Mouse (Mus musculus) C2C12 (cell line): ENCODE measurements at regions not wholly inside any gene's neighbourhood (a gene's known extent, or its start where the extent isn't known, plus 50 kb on each side); places are given as distances from the start of the nearest gene placed in this dataset.

Source experiments
- CTCF ChIP-seq: IDR thresholded peaks from one replicate; pipeline ENCODE4 v1.5.1; 2011; ENCODE audit not compliant: control insufficient read depth, insufficient read depth, insufficient read length
- FOSL1 ChIP-seq: IDR thresholded peaks from one replicate; pipeline ENCODE4 v1.8.0; 2011; ENCODE audit warnings: mild to moderate bottlenecking, low read length; ENCODE audit not compliant: poor library complexity, insufficient read depth, severe bottlenecking
- MAX ChIP-seq: IDR thresholded peaks from one replicate; pipeline ENCODE4 v1.6.1; 2011; ENCODE audit warnings: mild to moderate bottlenecking, control low read depth
- MYOD1 ChIP-seq: IDR thresholded peaks from one replicate; pipeline ENCODE4 v1.6.1; 2011; ENCODE audit warnings: low read depth; ENCODE audit not compliant: control insufficient read depth, insufficient read length
- MYOG ChIP-seq: IDR thresholded peaks from one replicate; pipeline ENCODE4 v1.6.1; 2011; ENCODE audit not compliant: control insufficient read depth, insufficient read length; ENCODE audit errors: extremely low read depth
- USF1 ChIP-seq: IDR thresholded peaks from one replicate; pipeline ENCODE4 v1.6.1; 2011; ENCODE audit warnings: low read depth, mild to moderate bottlenecking, control low read depth, moderate library complexity

DNA sequence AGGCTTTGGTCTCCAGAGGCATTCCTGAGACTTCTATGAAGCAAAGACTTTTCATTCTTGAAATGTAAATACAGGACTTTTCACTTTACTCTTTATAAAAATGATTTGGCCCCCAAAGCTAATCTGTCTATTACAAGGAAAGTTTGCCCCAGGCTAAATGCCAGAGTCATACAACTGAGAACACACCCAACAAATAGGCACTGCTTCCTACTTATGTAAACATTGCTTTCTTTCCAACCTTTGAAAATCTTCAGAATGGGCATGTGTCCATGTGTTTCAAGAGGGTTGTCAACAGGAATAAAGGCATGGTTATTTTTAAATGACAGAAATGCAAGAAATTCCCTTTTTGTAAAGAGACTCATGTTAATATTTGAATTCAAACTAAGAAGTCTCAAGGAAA is 248.4 kb downstream of the Lpin1 start:
- TF ChIP-seq MYOD1: no peak
- TF ChIP-seq MYOG: no peak
- TF ChIP-seq USF1: no peak
- TF ChIP-seq CTCF: no peak
- no peak for TF ChIP-seq MAX
- TF ChIP-seq FOSL1: no peak
